Mouse (Mus musculus) forebrain, embryonic 13.5 days (tissue): ENCODE results near the gene Rgs17. TPM values are rescaled to one million over a fixed set of nuclear protein-coding genes. Genes with fewer than 3 reads are reported as not detected.
A peak's percentile ranks its signal among the peaks of the same experiment; 100 is the strongest.

Experiments used
- ATAC-seq: fragments of 200-750 bp; cut with Nextera tagmentation; 2 replicates; pipeline ENCODE4 v1.8.0; 2017
- H3K27ac ChIP-seq: fragments of 300-500 bp; sonication (generic); 2 replicates; pipeline ENCODE4 v1.5.1; 2015; ENCODE audit warnings: inconsistent platforms, mild to moderate bottlenecking, moderate library complexity
- H3K27me3 ChIP-seq: fragments of 300-500 bp; sonication (generic); 2 replicates; pipeline ENCODE4 v1.6.1; 2015; ENCODE audit warnings: mild to moderate bottlenecking, inconsistent platforms
- H3K36me3 ChIP-seq: fragments of 300-500 bp; sonication (generic); 2 replicates; pipeline ENCODE4 v1.6.1; 2015; ENCODE audit warnings: mild to moderate bottlenecking, inconsistent platforms; ENCODE audit not compliant: poor library complexity, severe bottlenecking
- H3K4me1 ChIP-seq: fragments of 300-500 bp; sonication (generic); 2 replicates; pipeline ENCODE4 v1.6.1; 2015; ENCODE audit warnings: inconsistent platforms
- H3K4me2 ChIP-seq: fragments of 300-500 bp; sonication (generic); 2 replicates; pipeline ENCODE4 v1.6.1; 2015; ENCODE audit warnings: inconsistent platforms, mild to moderate bottlenecking, moderate library complexity
- H3K4me3 ChIP-seq: fragments of 300-500 bp; sonication (generic); 2 replicates; pipeline ENCODE4 v1.5.1; 2015; ENCODE audit warnings: mild to moderate bottlenecking, inconsistent platforms
- H3K9ac ChIP-seq: fragments of 300-500 bp; sonication (generic); 2 replicates; pipeline ENCODE4 v1.6.1; 2015; ENCODE audit warnings: mild to moderate bottlenecking, inconsistent platforms
- H3K9me3 ChIP-seq: fragments of 300-500 bp; sonication (generic); replicated peaks from 2 replicates; pipeline ENCODE4 v1.6.1; 2016; ENCODE audit warnings: inconsistent platforms
- WGBS: fragments of 180-500 bp; shearing (Covaris S2); methylation state at CpG from one replicate; pipeline ENCODE4 v1.1.7; 2015; 5-methylcytosine and 5-hydroxymethylcytosine counted together
- polyA plus RNA-seq: library from polyadenylated mRNA; unstranded; fragments of >200 nt; fragmentation: Nextera tagmentation; extraction: Ambion mirVana; gene quantifications from 2 replicates; pipeline ENCODE4 v1.2.1, GENCODE M21; 2015

Rgs17 gene
- polyA plus RNA-seq, 1 experiment from 2014 or later: 7.1 TPM

GRCm38 (mm10) chr10:5802866-5803265, 119.3 kb downstream of the Rgs17 start:
- Histone ChIP-seq H3K27ac (no peak overlapping the region), H3K36me3 (peaks cover 38% of the 10 kb centered on the region), H3K27me3 (no peaks in the 10 kb centered on the region), H3K4me3 (peak overlapping the region; percentile 58), H3K4me2 (peak overlapping the region; percentile 92), H3K9me3 (no peaks in the 10 kb centered on the region), H3K9ac (peak overlapping the region; percentile 68), H3K4me1 (peaks cover 50% of the 10 kb centered on the region)
- no peak for ATAC-seq
- WGBS: 22% methylated on average over 6 of the region's 6 CpGs

GRCm38 (mm10) chr10:5800490-5800889, 121.7 kb downstream of the Rgs17 start:
- Histone ChIP-seq H3K27ac (no peak overlapping the region), H3K4me2 (no peak overlapping the region), H3K36me3 (peaks cover 41% of the 10 kb centered on the region), H3K4me3 (no peak overlapping the region), H3K4me1 (peaks cover 46% of the 10 kb centered on the region), H3K9ac (no peak overlapping the region), H3K9me3 (no peaks in the 10 kb centered on the region), H3K27me3 (no peaks in the 10 kb centered on the region)
- 97% methylated on average over 1 of the region's 1 CpGs for WGBS
- no peak for ATAC-seq

DNA sequence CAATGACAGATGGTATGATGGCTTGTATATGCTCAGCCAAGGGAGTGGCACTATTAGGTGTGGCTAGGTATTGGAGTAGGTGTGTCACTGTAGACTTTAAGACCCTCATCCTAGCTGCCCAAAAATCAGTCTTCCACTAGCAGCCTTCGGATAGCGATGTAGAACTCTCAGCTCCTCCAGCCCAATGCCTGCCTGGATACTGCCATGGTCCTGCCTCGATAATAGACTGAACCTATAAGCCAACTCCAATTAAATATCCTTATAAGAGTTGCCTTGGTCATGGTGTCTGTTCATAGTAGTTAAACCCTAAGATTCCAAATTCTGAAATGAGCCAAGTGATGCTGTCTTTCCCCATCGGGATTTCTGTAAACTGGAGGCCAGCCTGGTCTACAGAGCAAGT, 124.1 kb downstream of the Rgs17 start:
- no peak overlapping the region for H3K4me3 ChIP-seq
- H3K9ac ChIP-seq: no peak overlapping the region
- H3K4me1 ChIP-seq: peaks cover 28% of the 10 kb centered on the region
- H3K27me3 ChIP-seq: no peaks in the 10 kb centered on the region
- ATAC-seq: no peak
- H3K27ac ChIP-seq: no peak overlapping the region
- H3K4me2 ChIP-seq: no peak overlapping the region
- H3K36me3 ChIP-seq: peaks cover 41% of the 10 kb centered on the region
- WGBS: 73% methylated on average over 4 of the region's 4 CpGs
- no peaks in the 10 kb centered on the region for H3K9me3 ChIP-seq

- Histone ChIP-seq H3K4me2 (no peak overlapping the region), H3K9me3 (no peaks in the 10 kb centered on the region), H3K36me3 (no peaks in the 10 kb centered on the region), H3K9ac (no peak overlapping the region), H3K27me3 (no peaks in the 10 kb centered on the region), H3K4me1 (no peaks in the 10 kb centered on the region), H3K4me3 (no peak overlapping the region), H3K27ac (no peak overlapping the region)
- WGBS: 23% methylated on average over 12 of the region's 12 CpGs
- ATAC-seq: peak; percentile 48; the same call in 1 of the 2 replicates
These were observed 131.5 kb downstream of the Rgs17 start for GRCm38 (mm10) chr10:5790657-5791056.

- H3K9me3 ChIP-seq: no peaks in the 10 kb centered on the region
- H3K4me1 ChIP-seq: no peaks in the 10 kb centered on the region
- H3K9ac ChIP-seq: no peak overlapping the region
- no peaks in the 10 kb centered on the region for H3K27me3 ChIP-seq
- H3K27ac ChIP-seq: no peak overlapping the region
- no peak overlapping the region for H3K4me3 ChIP-seq
- ATAC-seq: no peak
- no peak overlapping the region for H3K4me2 ChIP-seq
- no peaks in the 10 kb centered on the region for H3K36me3 ChIP-seq
- 21% methylated on average over 4 of the region's 4 CpGs for WGBS
These were observed 135.3 kb downstream of the Rgs17 start for GRCm38 (mm10) chr10:5786923-5787322.

Other genes with a start within 250 kb of the Rgs17 start
- gene Fbxo5, start 116.8 kb downstream of the Rgs17 start, polyA plus RNA-seq: 74.9 and 76.8 TPM in 2 replicates
- 10.9 and 12.3 TPM in 2 replicates for gene Mtrf1l, start 98.5 kb downstream of the Rgs17 start, polyA plus RNA-seq